Mouse (Mus musculus) cerebellum, postnatal 25 days (tissue): ENCODE data around the gene Ap4e1.
"Not testable (repeated sequence)": the region's sequence is repeated elsewhere in the genome, so short reads cannot be mapped to it uniquely, and the experiment has no call there.

Experiments
- DNase-seq, 2 experiments: peaks; one replicate each; pipeline ENCODE4 v3.0.0; 2021; ENCODE audit warnings: mixed read lengths in 2 of 2

The Ap4e1 gene

DNA sequence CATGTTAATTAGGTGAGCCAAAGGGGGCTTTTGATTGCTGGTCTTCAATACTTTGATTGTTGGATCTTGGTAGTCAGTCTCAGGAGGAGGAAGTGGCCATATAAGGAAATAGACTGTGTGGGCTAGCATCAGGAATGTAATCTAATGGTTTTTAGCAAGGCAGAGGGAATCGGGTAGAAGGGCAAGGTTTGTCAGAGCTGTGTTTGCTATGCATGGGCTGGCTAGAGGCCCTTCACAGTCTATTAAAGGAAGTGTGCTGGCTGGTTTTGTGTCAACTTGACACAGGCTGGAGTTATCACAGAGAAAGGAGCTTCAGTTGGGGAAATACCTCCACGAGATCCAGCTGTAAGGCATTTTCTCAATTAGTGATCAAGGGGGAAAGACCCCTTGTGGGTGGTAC, 70.5 kb downstream of the Ap4e1 start:
- DNase-seq = not testable (repeated sequence)

DNA sequence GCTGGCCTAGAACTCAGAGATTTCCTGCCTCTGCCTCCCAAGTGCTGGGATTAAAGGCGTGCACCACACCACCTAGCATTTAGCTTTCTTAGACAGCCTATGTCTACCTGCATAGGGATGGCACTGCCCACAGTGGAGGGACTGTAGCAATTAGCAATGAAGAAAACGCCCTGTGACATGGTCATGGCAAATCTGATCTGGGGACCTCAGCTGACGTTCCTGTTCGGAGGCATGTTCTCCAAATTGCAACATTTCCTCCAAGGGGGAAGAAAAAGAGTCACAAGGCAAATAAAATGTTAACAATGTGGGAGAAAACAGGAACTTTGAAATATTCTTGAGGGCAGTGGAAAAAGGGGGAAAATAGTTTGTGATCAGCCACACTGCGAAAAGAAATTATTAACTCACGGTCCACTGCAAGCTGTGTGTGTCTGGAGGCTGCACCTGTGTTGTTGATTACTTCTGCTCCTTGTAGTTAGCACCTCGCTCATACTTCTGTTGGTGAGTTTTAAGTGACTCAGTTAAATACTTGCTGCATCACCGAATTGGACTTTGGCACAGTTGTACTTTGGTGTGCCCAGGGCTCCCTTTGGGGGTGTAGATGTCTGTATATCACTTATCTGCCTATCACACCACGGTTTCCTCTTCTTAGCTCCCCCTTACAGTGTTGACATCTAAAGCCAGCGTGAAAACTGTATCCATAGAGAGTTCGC, 71.5 kb downstream of the Ap4e1 start:
- DNase-seq = no peak

GRCm38 (mm10) chr2:127080591-127081218, 72.2 kb downstream of the Ap4e1 start:
- DNase-seq = no peak

DNA sequence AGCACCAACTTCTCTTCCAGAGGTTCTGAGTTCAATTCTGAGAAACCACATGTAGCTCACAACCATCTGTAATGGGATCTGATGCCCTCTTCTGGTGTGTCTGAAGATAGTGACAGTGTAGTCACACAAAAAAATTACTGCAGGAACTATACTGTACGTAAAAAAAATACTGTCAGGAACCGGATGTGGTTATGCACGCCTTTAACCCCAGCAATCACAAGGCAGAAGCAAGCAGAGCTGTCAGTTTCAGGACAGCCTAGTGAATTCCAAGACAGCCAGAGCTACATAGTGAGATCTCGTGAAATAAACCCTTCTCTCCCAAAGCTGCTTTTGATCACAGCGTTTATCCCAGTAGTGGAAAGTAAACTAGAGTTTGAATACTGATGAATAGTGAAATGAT, 77.7 kb downstream of the Ap4e1 start:
- DNase-seq = no peak

DNA sequence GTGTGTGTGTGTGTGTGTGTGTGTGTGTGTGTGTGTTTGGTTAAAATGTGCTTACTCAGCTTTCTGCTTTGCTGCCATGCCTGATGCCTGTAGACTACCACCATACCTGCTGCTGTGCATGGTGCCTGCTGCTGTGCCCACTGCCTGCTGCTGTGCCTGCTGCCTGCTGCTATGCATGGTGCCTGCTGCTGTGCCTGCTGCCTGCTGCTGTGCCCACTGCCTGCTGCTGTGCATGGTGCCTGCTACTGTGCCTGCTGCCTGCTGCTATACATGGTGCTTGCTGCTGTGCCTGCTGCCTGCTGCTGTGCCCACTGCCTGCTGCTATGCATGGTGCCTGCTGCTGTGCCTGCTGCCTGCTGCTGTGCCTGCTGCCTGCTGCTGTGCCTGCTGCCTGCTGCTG, 81.6 kb downstream of the Ap4e1 start:
- not testable (repeated sequence) for DNase-seq

DNA sequence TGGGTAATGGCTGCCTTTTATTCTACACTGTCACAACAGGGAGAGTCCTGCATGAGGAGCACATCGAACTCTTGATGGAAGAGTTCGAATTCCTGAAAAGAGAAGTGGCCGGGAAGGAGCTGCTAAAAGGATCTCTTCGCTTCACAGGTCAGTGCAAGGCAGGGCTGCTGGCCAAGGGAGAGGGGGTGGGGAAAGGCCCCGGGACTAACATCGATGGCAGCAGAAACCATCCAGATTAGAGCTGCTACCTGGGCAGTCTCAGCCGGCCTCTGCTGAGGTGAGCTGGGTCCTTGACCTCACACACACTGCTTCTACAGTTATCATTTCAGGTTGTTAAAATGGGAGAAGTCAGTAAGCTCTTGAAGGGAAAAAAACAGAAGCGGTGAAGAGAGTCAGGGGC, 83.5 kb downstream of the Ap4e1 start:
- no peak for DNase-seq

DNA sequence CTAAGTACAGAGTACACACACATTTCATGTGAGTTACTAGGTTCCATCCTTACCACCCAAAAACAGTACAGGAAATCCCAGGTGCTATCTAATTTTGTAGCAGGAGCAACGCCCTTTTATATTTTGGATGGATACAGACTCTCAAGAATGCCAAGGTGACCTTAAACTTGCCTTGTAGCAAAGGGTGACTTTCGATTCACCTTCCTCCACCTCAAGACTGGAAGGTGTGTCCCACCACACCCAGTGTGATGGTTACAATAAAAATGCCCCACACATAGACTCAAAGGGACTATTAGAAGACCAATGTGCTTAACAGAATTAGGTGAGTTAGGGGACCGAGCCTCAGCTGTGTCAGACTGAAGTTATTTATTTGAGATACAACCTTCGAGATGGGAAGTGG, 100.5 kb downstream of the Ap4e1 start:
- no peak for DNase-seq
